Mouse (Mus musculus): ENCODE measurements around the gene Spata33. TPM values are rescaled to one million over a fixed set of nuclear protein-coding genes. Genes with fewer than 3 reads are reported as not detected.
A peak's percentile ranks its signal among the peaks of the same experiment; 100 is the strongest.

The Spata33 gene
- total RNA-seq (2014; rRNA removed) (0.28 and 0.34 TPM in 2 replicates), polyA plus RNA-seq (2012; rRNA removed) (0.13 and 0.61 TPM in 2 replicates)

DNA sequence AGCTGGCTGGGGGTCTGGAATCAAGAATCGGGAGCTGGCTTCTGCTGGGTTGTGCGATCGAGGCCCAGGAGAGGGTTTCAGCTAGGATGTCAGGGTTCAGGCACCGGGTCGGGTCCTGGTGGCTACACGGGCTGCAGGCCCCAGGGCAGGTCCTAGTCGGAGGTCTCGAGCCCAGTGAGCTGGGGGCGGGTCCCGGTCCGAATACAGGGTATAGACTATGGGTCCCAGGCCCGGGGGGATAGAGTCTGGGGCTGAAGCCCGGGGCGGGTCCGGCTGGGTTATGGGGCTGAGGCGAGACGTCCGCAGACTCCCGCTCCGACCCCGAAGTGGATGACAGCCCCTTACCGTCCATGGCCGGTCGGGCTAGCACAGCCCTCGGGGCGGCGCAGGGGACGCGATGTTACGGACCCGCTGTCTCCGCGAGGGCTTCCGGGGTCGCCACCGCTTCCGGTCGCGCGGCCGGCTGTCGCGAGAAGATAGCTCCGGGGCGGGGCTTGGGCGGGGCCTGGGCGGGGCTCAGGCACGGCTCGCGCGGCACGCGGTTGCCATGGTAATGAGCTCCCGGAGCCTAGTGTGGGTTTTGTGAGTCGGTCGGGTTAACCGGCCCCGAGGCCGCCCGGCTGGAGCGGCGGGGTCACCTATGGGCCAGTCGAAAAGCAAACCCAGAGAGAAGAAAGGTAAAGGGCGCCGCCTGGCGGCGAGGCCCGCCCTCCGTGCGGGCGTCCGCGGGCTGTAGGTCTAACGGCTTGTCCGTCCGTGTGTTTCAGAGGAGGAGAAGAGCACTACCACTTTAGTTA, at the start of gene Spata33, which contains the start of gene Chmp1a:
Spata33 (plus strand) TSS at position 512 of the 797 bp plus-strand sequence.
Chmp1a (minus strand) TSS at position 443 of the 797 bp plus-strand sequence.
- peak; percentile 88 for DNase-seq (ENCODE audit: extremely low read depth, low read depth, low spot score)
- Histone ChIP-seq H3K79me2 (ENCODE audit: control insufficient read depth, insufficient read depth, low read length) (peaks cover 6% of the 10 kb centered on the region; the same call in 1 of the 2 replicates), H3K4me1 (ENCODE audit: control insufficient read depth, insufficient read depth, low read length) (peaks cover 5% of the 10 kb centered on the region; the same call in 1 of the 2 replicates), H3K27me3 (ENCODE audit: control insufficient read depth, insufficient read depth, low read length) (no peaks in the 10 kb centered on the region), H3K36me3 (ENCODE audit: control insufficient read depth, insufficient read depth, low read length) (peaks cover 5% of the 10 kb centered on the region; the same call in 1 of the 2 replicates), H3K27ac (replicated peaks; ENCODE audit: insufficient read depth, low read depth, low read length) (peak within 1 kb of the TSS; percentile 71), H3K4me3 (ENCODE audit: insufficient read depth, low read depth, low read length) (peak within 1 kb of the TSS; percentile 98), H3K9ac (ENCODE audit: low read depth, low read length) (peak within 1 kb of the TSS; percentile 91)
- WGBS, result under 1% methylated on average over 76 of the region's 76 CpGs
- TF ChIP-seq CTCF (IDR thresholded peaks at IDR 0.05; ENCODE audit: low read depth, low read length) (peak; percentile 77), POLR2A (IDR thresholded peaks at IDR 0.05; ENCODE audit: extremely low read depth, insufficient read depth, low read length) (peak; percentile 64; the same call in 1 of the 2 replicates)

GRCm38 (mm10) chr8:123181391-123181790, 31.2 kb upstream of the Spata33 start:
- peak overlapping the region; percentile 24 for H3K4me3 ChIP-seq (ENCODE audit: insufficient read depth, low read depth, low read length)
- H3K79me2 ChIP-seq (ENCODE audit: control insufficient read depth, insufficient read depth, low read length), result no peaks in the 10 kb centered on the region
- H3K36me3 ChIP-seq (ENCODE audit: control insufficient read depth, insufficient read depth, low read length), result no peaks in the 10 kb centered on the region
- peak overlapping the region; percentile 48 for H3K9ac ChIP-seq (ENCODE audit: low read depth, low read length)
- peaks cover 4% of the 10 kb centered on the region; the same call in 1 of the 2 replicates for H3K4me1 ChIP-seq (ENCODE audit: control insufficient read depth, insufficient read depth, low read length)
- 45% methylated on average over 3 of the region's 3 CpGs for WGBS
- peak overlapping the region; percentile 71 for H3K27ac ChIP-seq (replicated peaks; ENCODE audit: insufficient read depth, low read depth, low read length)
- no peaks in the 10 kb centered on the region for H3K27me3 ChIP-seq (ENCODE audit: control insufficient read depth, insufficient read depth, low read length)
- TF ChIP-seq CTCF (IDR thresholded peaks at IDR 0.05; ENCODE audit: low read depth, low read length) (no peak), POLR2A (IDR thresholded peaks at IDR 0.05; ENCODE audit: extremely low read depth, insufficient read depth, low read length) (no peak)
- peak; percentile 98 for DNase-seq (ENCODE audit: extremely low read depth, low read depth, low spot score)

DNA sequence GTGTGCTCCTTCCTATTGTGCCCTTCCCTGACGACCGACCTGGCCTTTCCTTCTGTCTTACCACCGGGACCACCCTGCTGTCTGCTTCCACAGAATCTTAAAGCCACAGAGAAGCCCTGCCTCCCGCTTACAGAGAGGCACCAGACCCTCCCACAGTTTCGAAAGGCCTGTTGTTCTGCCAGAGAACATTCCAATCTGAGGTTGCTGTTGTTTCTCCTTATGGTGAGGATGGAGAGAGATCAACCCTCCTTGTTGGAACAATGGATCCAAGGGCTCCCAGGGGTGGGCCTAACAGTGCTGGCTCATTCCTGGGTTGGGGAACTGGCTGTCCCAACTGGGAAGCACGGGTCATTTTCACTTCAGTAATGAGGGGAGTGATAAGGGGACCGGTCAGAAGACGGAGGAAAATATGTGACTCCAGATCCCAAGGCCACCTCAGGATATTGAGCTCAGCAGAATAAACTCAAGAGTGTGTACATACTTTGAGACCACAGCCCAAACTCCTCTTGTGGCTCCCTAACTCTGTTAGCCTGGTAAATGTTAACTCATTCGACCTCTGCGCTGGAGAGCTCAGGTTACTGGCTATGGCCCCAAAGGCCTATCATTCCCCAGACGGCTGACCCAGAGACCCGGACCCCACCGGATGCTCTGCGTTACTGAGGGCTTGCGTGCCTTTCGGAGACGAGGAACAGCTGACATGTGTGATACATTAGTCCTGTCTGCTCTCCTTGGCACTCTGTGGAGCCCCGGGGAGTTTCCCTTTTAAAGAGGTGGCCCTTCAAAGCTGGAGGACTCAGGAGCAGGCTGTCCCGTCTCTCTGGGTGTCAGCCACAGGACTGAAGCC, 26.8 kb upstream of the Spata33 start, which contains the start of gene Dpep1:
Dpep1 (plus strand) TSS at position 677 of the 844 bp plus-strand sequence.
- Histone ChIP-seq H3K9ac (ENCODE audit: low read depth, low read length) (no peak within 1 kb of the TSS), H3K4me1 (ENCODE audit: control insufficient read depth, insufficient read depth, low read length) (peaks cover 6% of the 10 kb centered on the region), H3K27ac (replicated peaks; ENCODE audit: insufficient read depth, low read depth, low read length) (no peak within 1 kb of the TSS), H3K79me2 (ENCODE audit: control insufficient read depth, insufficient read depth, low read length) (no peaks in the 10 kb centered on the region), H3K27me3 (ENCODE audit: control insufficient read depth, insufficient read depth, low read length) (no peaks in the 10 kb centered on the region), H3K4me3 (ENCODE audit: insufficient read depth, low read depth, low read length) (no peak within 1 kb of the TSS; the same call in 1 of the 2 replicates), H3K36me3 (ENCODE audit: control insufficient read depth, insufficient read depth, low read length) (no peaks in the 10 kb centered on the region)
- TF ChIP-seq POLR2A (IDR thresholded peaks at IDR 0.05; ENCODE audit: extremely low read depth, insufficient read depth, low read length) (no peak), CTCF (IDR thresholded peaks at IDR 0.05; ENCODE audit: low read depth, low read length) (no peak)
- DNase-seq (ENCODE audit: extremely low read depth, low read depth, low spot score), result no peak
- 56% methylated on average over 19 of the region's 19 CpGs for WGBS

GRCm38 (mm10) chr8:123188006-123188405, 24.6 kb upstream of the Spata33 start:
- Histone ChIP-seq H3K4me1 (ENCODE audit: control insufficient read depth, insufficient read depth, low read length) (peaks cover 6% of the 10 kb centered on the region), H3K36me3 (ENCODE audit: control insufficient read depth, insufficient read depth, low read length) (no peaks in the 10 kb centered on the region), H3K9ac (ENCODE audit: low read depth, low read length) (no peak overlapping the region), H3K79me2 (ENCODE audit: control insufficient read depth, insufficient read depth, low read length) (no peaks in the 10 kb centered on the region), H3K27me3 (ENCODE audit: control insufficient read depth, insufficient read depth, low read length) (no peaks in the 10 kb centered on the region), H3K27ac (replicated peaks; ENCODE audit: insufficient read depth, low read depth, low read length) (no peak overlapping the region), H3K4me3 (ENCODE audit: insufficient read depth, low read depth, low read length) (no peak overlapping the region)
- DNase-seq (ENCODE audit: extremely low read depth, low read depth, low spot score), result no peak
- no peak for TF ChIP-seq CTCF (IDR thresholded peaks at IDR 0.05; ENCODE audit: low read depth, low read length)
- 83% methylated on average over 2 of the region's 2 CpGs for WGBS

DNA sequence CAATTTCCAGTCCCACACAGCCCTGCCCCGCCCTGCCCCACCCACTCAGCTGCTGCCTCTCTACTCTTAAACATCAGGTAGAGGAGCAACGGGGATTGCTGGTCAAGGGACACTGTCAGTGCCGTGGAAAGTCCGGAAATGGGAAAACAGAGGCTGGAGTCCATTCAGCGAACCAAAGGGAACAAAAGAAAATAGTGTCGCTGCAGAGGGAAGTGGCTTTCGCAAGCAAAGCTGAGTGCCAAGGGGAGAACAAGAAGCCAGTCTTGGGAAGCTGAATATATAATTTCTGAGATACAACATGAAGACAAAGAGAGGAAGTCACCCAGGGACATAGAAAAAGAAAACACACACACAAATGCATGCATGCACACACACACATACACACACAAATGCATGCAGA, 23.8 kb upstream of the Spata33 start:
- no peak overlapping the region for H3K27ac ChIP-seq (replicated peaks; ENCODE audit: insufficient read depth, low read depth, low read length)
- no peaks in the 10 kb centered on the region for H3K36me3 ChIP-seq (ENCODE audit: control insufficient read depth, insufficient read depth, low read length)
- TF ChIP-seq CTCF (IDR thresholded peaks at IDR 0.05; ENCODE audit: low read depth, low read length) (no peak), POLR2A (IDR thresholded peaks at IDR 0.05; ENCODE audit: extremely low read depth, insufficient read depth, low read length) (no peak)
- H3K27me3 ChIP-seq (ENCODE audit: control insufficient read depth, insufficient read depth, low read length), result no peaks in the 10 kb centered on the region
- no peak overlapping the region for H3K9ac ChIP-seq (ENCODE audit: low read depth, low read length)
- DNase-seq (ENCODE audit: extremely low read depth, low read depth, low spot score), result no peak
- H3K4me3 ChIP-seq (ENCODE audit: insufficient read depth, low read depth, low read length), result no peak overlapping the region
- H3K4me1 ChIP-seq (ENCODE audit: control insufficient read depth, insufficient read depth, low read length), result peaks cover 6% of the 10 kb centered on the region
- WGBS, result 36% methylated on average over 7 of the region's 7 CpGs
- H3K79me2 ChIP-seq (ENCODE audit: control insufficient read depth, insufficient read depth, low read length), result no peaks in the 10 kb centered on the region

Data from liver, adult 2 months (tissue).